Mouse (Mus musculus) kidney, adult 2 months (tissue): Measurements from ENCODE around the gene Cyth4. TPM values are rescaled to one million over a fixed set of nuclear protein-coding genes. Genes with fewer than 3 reads are reported as not detected.

Source experiments
- DNase-seq: peaks from one replicate; pipeline ENCODE4 v3.0.0; 2021
- H3K27ac ChIP-seq: fragments of 200-500 bp; 2 replicates; pipeline ENCODE4 v1.5.1; 2012; ENCODE audit warnings: low read depth, low read length, control low read depth, inconsistent platforms; ENCODE audit not compliant: insufficient read depth
- H3K27me3 ChIP-seq: fragments of 200-500 bp; replicated peaks from 2 replicates; pipeline ENCODE4 v1.6.1; 2012; ENCODE audit warnings: mild to moderate bottlenecking, moderate library complexity, low read length, inconsistent platforms; ENCODE audit not compliant: control insufficient read depth, insufficient read depth
- H3K36me3 ChIP-seq: fragments of 200-500 bp; 2 replicates; pipeline ENCODE4 v1.6.1; 2012; ENCODE audit warnings: mild to moderate bottlenecking, moderate library complexity, low read length, inconsistent platforms; ENCODE audit not compliant: control insufficient read depth, insufficient read depth
- H3K4me1 ChIP-seq: fragments of 200-500 bp; 2 replicates; pipeline ENCODE4 v1.6.1; 2011; ENCODE audit warnings: low read length; ENCODE audit not compliant: control insufficient read depth, insufficient read depth
- H3K4me3 ChIP-seq: fragments of 200-500 bp; 2 replicates; pipeline ENCODE4 v1.5.1; 2011; ENCODE audit warnings: mild to moderate bottlenecking, low read depth, low read length, control low read depth; ENCODE audit not compliant: insufficient read depth
- CTCF ChIP-seq: fragments of 200-500 bp; conservative IDR thresholded peaks from 2 replicates; pipeline ENCODE4 v1.5.1; 2011; ENCODE audit warnings: low read depth, mild to moderate bottlenecking, control low read depth, low read length, moderate library complexity, mixed read lengths; ENCODE audit not compliant: insufficient read depth, insufficient read length
- POLR2A ChIP-seq: fragments of 200-500 bp; IDR thresholded peaks from one replicate; pipeline ENCODE4 v1.6.1; 2011; ENCODE audit warnings: low read depth, low read length, control low read depth
- WGBS: fragments of 180-500 bp; shearing (Covaris S2); methylation state at CpG from one replicate; pipeline ENCODE4 v1.1.7; 2018; 5-methylcytosine and 5-hydroxymethylcytosine counted together
- polyA plus RNA-seq: library from polyadenylated mRNA; depleted of rRNA; stranded (reverse); fragments of >200 nt; gene quantifications from 2 replicates; pipeline ENCODE4 v1.2.3, GENCODE M21; 2012

The Cyth4 gene
- polyA plus RNA-seq, 1 experiment, result 12.1 TPM

- H3K36me3 ChIP-seq, result no peaks in the 10 kb centered on the region
- TF ChIP-seq POLR2A, result no peak
- TF ChIP-seq CTCF, result no peak
- H3K4me3 ChIP-seq, result no peak overlapping the region
- H3K27me3 ChIP-seq, result no peaks in the 10 kb centered on the region
- 89% methylated on average over 7 of the region's 7 CpGs for whole genome bisulfite sequencing
- DNase-seq, result no peak
- H3K27ac ChIP-seq, result no peak overlapping the region
- H3K4me1 ChIP-seq, result no peaks in the 10 kb centered on the region
Measured at GRCm38 (mm10) chr15:78593896-78594425, 2.9 kb upstream of the Cyth4 start.

GRCm38 (mm10) chr15:78594831-78595230, 2.0 kb upstream of the Cyth4 start:
- 77% methylated on average over 2 of the region's 2 CpGs for WGBS
- Histone ChIP-seq H3K4me3 (no peak overlapping the region), H3K36me3 (no peaks in the 10 kb centered on the region), H3K4me1 (no peaks in the 10 kb centered on the region), H3K27ac (no peak overlapping the region), H3K27me3 (no peaks in the 10 kb centered on the region)
- DNase-seq, result no peak
- TF ChIP-seq CTCF (no peak), POLR2A (no peak)

DNA sequence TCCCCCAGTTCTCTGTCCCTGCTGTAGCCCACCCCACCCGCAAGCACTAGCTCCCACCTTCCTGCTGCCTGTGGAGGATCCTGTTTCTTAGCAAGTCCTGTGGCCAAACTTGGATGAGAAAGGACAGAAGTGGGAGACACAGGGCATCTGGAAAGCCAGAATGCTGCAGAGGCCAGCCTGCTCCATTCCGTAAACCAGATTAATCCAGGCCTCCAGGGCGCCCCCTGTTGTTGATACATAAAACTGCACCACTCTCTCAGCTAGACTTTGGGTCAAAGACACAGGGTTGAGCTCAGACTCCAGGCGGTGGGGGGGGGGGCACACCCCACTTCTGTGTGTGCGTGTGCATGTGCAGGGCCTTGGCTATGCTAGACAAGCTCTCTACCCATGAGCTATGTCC, 1.4 kb upstream of the Cyth4 start:
- Histone ChIP-seq H3K27me3 (no peaks in the 10 kb centered on the region), H3K36me3 (no peaks in the 10 kb centered on the region), H3K27ac (no peak overlapping the region), H3K4me1 (no peaks in the 10 kb centered on the region), H3K4me3 (no peak overlapping the region)
- 74% methylated on average over 5 of the region's 5 CpGs for WGBS
- TF ChIP-seq POLR2A (no peak), CTCF (no peak)
- no peak for DNase-seq

DNA sequence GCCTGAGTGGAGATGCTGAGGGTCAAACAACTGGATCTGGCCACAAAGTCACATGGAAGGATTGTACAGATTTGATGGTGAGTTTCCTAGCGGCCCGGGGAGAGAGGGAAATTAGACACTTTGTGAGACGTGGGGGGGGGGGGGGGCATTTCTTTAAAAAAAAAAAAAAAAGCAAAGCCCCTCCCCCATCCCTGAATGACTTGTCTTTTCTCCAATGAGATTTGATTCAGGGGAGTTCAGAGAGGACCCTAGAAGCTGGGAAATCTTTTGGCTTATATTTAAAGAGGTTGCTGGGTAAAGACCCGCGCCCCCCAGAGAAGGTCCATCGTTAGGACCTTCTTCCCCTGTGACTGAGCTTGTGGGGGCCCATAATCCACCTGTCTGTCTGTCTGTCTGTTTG, 343 bp upstream of the Cyth4 start:
- H3K4me3 ChIP-seq, result no peak overlapping the region
- no peak overlapping the region for H3K27ac ChIP-seq
- WGBS, result 75% methylated on average over 6 of the region's 6 CpGs

GRCm38 (mm10) chr15:78597729-78598128, 882 bp downstream of the Cyth4 start:
- H3K27me3 ChIP-seq, result no peaks in the 10 kb centered on the region
- no peak for TF ChIP-seq POLR2A
- no peak for TF ChIP-seq CTCF
- H3K4me1 ChIP-seq, result no peaks in the 10 kb centered on the region
- no peak overlapping the region for H3K27ac ChIP-seq
- DNase-seq, result peak; percentile 33
- no peaks in the 10 kb centered on the region for H3K36me3 ChIP-seq
- WGBS, result 65% methylated on average over 4 of the region's 4 CpGs
- H3K4me3 ChIP-seq, result no peak overlapping the region

More for the DNA sequence above, 343 bp upstream of the Cyth4 start:
- Histone ChIP-seq H3K27me3 (no peaks in the 10 kb centered on the region), H3K36me3 (no peaks in the 10 kb centered on the region), H3K4me1 (no peaks in the 10 kb centered on the region)
- DNase-seq, result no peak
- no peak for TF ChIP-seq CTCF
- TF ChIP-seq POLR2A, result no peak

- Histone ChIP-seq H3K4me1 (no peaks in the 10 kb centered on the region), H3K36me3 (no peaks in the 10 kb centered on the region), H3K27ac (no peak overlapping the region), H3K27me3 (no peaks in the 10 kb centered on the region), H3K4me3 (no peak overlapping the region)
- peak; percentile 31 for DNase-seq
- WGBS, result 70% methylated on average over 6 of the region's 6 CpGs
- TF ChIP-seq POLR2A (no peak), CTCF (no peak)
Measured at GRCm38 (mm10) chr15:78599124-78599523, 2.3 kb downstream of the Cyth4 start.

GRCm38 (mm10) chr15:78599529-78600193, 2.8 kb downstream of the Cyth4 start:
- TF ChIP-seq CTCF (no peak), POLR2A (no peak)
- WGBS, result 78% methylated on average over 13 of the region's 13 CpGs
- H3K4me3 ChIP-seq, result no peak overlapping the region
- no peak for DNase-seq
- H3K27me3 ChIP-seq, result no peaks in the 10 kb centered on the region
- H3K27ac ChIP-seq, result no peak overlapping the region
- no peaks in the 10 kb centered on the region for H3K4me1 ChIP-seq
- H3K36me3 ChIP-seq, result no peaks in the 10 kb centered on the region
